Mouse (Mus musculus): ENCODE results near the gene Tm7sf2.

Gene Tm7sf2

DNA sequence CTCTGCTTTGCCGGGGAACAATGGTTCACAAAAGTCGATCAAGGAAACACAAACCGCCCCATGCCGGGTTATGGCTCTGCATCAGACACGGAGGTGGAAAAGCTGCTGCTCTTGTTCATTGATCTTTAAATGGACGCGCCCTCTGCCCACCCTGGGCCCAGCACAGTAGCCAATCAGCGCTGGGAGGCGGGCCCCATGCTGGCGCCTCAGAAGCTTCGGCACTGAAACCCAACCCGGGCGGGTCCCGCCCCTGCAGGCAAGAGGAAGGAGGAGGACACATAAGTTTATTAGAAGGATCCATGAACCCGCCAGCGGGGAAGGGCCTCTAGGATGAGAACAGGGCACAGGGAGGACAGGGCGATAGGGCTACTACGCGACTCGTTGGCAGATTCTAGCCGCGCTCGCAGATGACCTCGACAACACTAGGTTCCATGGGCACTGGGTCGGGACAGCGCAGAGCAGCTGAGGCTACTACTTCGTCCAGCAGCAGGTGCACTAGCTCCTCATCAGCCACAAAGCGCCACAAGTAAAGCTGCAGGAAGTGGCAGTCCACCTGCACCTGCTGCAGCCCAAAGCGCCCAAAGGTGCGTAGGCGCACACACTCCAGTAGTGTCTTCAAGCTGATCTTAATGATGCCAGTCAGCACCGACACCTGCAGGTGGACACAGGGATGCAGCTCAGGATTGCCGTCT lies at the start of gene Tm7sf2:
TSS of gene Tm7sf2 (minus strand) at position 650 of the 692 bp plus-strand sequence.
- DNase-seq: peak; percentile 86

DNA sequence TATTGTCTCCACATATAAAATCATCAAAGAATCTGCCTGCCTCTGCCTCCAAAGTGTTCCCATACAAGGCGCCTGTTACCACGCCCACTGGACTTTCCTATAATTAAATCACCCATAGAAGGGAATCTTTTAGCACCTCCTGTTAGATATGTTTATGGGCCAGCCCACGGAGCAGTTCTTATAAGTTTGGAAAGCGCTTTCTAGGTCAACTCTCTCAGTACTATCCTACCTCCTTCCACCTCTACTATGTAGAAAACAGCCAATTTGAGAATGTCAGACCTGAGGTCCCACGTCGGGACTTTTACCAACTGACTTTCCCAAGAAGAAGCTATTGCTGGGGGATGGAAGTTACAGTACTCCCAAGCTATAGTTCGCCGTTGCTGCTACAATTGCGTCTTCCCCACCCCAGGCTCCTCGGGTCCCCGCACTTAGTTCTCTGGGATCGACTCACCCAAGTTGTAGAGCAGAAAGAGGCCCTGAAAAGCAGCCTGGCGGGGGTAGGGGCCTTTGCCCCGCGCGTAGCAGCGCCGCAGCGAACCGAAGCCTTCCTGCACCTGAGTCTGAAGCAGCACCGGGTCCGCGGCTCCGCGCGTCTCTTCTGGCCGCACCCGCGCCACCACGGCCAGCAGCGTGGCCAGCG lies 49.3 kb upstream of the Tm7sf2 start:
- DNase-seq: no peak

DNA sequence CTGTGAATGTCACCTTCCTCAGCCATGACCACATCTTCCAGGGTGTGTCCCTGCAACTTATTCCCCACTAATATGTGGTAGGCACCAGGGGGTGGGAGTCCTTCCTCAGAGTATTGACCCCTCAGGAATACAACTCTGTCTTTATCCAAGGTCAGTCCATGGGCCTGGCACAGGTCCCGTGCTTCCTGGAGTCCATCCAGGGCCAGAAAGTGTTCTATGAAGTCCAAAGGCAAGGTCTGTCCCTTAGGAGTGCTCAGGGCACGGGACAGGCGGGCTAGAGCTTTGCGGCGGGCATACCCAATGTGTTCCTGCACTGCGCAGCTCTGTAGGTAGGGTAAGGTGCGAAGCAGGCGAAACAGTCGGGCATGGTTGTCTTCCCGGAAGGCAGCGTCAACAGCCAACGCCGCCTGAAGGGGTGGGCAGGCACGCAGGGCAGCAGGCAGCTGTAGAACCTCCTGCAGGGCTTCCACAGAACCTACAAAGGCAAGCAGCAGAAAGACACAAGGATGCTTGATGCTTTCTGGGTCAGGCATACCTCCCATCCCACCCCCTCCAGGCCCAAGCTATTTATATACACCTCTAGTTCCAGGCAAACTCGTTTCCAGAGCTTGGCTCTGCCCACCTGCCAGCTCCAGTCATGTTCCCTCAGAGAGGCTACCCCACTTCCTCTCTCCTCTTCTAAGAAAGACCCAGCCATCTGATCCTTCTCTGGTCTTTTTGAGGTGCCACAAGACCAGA lies 48.1 kb upstream of the Tm7sf2 start:
- DNase-seq: no peak

DNA sequence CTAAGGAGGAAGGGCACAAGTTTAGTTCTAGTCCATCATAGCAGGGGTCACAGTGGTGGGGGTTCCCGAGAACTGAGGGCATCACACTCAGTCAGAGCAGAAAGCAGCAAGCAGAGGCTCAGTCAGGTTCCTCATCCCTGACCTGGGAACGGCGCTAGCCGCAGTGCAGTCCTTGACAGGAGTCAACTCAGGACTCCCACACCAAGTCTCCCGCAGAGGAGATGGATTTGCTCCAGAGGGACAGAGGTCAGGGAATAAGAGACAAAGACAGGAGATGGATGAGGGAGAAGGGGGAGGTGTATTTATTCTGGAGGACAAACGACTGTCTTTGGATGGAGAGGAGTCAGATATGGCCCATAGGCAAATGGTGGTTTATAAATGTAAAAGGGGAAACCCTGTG lies 44.9 kb upstream of the Tm7sf2 start:
- DNase-seq: no peak

DNA sequence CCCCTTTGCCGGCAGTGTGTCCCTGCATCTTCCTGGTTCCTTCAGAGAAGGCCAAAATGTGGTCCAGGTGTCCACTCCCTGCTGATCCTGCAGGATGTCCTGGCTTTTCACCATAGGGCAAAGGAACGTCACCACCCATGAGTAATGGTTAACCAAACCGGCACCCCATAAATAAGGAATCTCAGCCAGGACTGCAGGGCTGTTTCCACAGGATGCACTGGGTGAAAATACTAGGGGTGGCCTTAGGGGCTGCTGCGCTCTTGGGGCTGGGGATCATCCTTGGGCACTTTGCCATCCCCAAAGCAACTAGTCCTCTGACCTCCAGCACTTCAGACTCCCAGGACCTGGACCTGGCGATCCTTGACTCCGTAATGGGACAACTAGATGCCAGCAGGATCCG lies 37.4 kb upstream of the Tm7sf2 start, which contains the start of gene Naaladl1:
TSS of gene Naaladl1 (plus strand) at position 197 of the 400 bp plus-strand sequence.
- no peak for DNase-seq

DNA sequence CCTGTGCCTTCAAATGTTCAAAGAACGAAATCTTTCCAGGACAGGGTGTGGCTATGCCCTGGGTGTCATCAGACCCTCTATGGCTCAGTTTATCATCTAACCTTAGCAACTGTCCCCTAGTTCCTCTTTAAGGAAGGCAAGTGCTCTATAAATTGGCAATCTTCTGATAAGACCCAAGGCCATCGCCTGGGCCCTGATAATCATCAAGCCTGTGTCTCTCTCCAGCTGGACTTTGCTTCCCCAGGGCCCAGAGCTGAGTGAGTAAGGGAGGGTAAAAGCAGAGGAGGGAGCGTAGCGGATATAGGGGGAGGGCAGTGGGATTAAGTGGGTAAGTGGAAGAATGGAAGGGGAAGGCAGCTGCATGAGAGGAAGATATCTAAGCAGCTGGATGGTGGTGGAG lies 36.3 kb upstream of the Tm7sf2 start:
- no peak for DNase-seq

DNA sequence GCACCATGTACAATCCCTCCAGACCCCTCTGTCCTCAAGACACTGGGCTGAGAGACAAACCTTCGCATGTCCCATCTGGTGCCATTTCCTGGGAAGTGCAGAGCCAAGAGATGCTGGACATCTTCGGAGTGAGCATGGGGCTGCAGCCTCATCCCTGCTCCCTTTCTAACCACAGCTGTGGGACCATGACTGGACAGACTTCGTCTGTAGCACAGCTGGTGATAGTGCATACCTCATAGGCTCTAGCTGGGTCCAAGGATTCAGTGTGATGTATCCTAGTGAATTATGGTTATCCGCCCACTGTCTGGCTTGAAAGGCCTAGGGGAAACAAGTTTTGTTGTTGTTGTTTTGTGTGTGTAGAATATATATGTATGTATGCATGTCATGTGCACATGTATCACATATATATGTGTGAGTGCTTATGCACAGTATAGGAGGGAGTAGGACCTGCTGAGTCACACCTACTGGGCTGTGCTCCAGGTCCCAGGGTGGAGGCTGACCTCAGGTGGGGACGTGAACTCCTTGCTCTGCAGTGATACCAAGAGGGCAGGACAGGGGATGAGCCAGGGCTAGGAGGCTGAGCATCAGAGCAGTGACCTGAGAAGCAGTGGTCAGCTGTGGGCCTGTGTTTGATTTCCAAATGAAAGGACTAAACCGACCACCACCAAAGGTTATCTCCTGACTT lies 34.1 kb upstream of the Tm7sf2 start:
- DNase-seq: no peak

DNA sequence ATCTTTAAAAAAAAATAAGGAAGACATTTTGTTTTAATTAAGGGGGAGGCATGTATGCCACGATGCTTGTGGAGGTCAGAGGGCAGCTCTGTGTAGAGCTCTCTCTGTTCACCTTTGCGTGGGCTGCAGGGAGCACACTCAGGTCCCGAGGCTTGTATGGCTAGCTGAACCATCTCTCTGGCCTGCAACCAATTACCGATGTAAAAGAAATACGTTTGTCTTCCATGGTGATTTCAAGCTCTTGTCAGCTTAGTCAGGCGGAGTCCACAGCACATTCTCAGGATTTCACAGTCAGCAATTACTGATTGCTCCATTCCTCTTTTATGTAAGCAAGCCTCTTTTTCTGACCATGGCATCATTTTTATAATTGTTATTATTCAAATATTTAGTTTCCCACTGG lies 33.0 kb upstream of the Tm7sf2 start:
- DNase-seq: no peak

DNA sequence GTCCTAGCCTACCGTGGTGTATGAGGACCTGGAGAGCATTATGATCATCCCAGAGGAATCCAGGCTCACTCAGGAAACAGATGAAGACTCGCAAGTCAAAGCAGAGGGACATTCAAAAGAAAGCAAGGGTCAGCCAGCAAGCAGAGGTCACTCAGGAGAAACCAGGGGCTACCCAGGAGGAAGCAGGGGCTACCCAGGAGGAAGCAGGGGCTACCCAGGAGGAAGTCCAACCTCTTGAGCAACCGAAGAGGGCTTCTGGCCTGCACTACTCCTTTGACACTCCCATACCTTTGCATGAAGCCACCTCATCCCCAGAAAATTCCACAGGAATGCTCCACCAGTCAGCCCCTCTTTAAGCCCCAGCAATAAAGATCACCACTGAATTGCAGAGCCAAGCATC lies 29.7 kb upstream of the Tm7sf2 start:
- DNase-seq: no peak

DNA sequence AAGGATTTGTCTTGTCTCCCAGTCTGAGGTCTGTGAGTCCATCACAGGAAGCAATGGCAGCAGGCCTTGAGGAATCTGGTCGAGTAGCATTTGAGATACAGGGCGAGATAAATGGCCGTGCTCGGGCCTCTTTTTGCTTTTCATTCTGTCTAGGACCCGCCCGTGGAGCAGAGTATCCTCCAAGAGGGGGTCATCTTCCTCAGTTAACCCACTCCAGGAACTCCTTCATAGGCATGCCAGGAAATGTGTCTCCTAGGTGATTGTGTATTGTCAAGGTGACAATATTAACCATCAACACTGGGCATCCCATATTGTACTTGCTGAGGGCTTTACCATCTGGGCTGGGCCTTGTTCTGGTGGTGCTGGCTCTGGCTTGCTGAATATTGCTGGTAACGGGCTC lies 25.9 kb upstream of the Tm7sf2 start, which contains the start of gene AC131692.1:
TSS of gene AC131692.1 (plus strand) at position 301 of the 400 bp plus-strand sequence.
- DNase-seq: no peak

DNA sequence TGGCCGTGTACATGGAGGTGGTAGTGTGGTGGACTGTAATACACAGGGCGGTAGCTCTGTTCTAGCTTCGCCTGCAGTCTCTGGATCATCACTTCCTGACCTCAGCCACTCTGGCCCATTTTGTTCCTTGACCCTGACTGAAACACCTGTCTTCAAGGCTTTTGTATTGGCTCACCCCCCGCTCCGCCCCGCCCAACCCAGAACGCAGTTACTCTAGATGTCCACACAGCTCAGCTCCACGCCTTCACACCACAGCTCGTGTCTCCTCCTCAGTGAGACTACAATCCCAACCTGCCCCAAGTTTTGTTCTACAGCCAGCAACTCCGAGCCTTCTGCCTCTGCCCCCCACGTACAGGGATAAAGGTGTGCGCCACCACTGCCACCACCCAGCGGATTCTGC lies 20.7 kb upstream of the Tm7sf2 start:
- no peak for DNase-seq

DNA sequence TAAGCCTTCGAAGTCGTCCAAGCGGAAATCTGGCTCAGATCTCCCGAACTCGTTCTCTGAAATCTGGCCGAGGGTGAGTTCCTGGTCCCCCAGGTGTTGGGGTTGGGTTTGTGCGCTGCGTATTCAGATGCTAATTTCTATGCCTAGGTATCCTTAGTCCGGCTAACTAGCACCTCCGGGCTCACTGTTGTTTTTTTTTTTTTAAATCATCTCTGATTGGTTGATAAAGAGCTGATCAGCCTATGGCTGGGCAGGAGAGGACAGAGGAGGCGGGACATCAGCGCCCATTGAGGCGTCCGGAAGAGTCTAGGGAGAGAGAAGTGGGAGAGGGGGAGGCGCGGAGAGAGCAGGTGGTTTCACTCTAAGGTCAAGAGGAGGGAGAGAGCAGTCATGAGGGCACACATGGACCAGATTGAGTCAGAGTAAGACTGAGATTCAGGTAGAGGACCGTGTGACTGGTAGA lies 17.3 kb upstream of the Tm7sf2 start:
- no peak for DNase-seq

DNA sequence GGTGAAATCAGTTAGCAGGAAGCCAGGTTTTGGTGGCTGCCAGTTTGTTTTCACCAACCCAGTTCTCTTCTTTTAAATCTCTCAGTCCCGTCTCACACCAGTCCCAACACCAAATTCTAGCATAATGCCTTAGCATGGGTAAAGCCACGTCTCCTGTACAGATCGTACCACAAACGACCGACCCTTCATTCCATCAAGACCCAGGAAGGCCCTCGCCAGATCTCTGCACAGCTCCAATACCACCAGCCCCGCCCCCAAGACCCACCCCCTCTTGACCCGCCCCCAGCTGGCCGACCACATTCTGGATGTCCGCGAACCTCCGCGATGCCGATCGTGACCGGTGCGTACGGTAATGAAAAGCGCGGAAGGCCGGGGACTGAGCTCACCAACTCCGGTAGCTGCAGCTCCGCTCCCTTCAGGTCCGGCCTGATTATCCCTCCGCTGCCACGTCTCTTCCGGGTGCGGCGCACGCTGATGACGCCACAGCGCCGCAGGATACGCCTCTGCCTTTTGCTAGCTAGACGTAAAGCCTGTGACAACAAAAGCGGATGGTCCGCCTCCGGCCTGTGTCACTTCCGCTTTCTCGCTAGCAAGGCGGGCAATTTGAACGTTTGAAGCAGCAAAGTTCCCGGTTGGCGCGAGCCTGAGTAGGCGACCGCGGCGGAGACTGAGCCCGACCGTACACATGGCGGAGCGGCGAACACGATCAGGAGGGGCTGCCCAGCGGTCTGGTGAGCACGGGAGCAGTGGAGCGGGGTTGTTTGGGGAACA lies 16.5 kb upstream of the Tm7sf2 start, which contains the start of the genes Zfpl1 and Cdca5:
TSS of gene Zfpl1 (minus strand) at position 479 of the 771 bp plus-strand sequence.
TSS of gene Cdca5 (plus strand) at position 506 of the 771 bp plus-strand sequence.
- peak; percentile 95 for DNase-seq

DNA sequence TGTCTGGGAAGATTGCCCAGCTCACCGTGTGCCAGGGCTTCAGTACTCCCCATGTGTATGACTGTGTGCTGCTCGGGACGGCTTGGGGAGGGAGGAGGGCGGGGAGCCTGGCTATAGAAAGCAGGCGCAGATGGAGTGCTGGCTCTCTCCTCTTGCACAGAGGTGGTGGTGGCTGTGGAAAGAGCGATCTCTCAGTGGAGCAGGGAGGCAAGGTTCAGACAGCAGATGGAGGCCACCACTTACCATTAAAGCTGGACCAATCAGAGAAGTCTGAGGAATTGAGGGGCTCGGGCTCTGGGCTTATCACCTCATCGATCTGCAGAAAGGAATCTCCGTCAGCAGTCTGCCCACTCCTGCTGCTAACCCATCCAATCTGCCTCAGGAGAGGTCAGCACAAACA lies 14.0 kb upstream of the Tm7sf2 start, which contains the start of gene Gm28374:
TSS of gene Gm28374 (minus strand) at position 101 of the 400 bp plus-strand sequence.
- DNase-seq: no peak

DNA sequence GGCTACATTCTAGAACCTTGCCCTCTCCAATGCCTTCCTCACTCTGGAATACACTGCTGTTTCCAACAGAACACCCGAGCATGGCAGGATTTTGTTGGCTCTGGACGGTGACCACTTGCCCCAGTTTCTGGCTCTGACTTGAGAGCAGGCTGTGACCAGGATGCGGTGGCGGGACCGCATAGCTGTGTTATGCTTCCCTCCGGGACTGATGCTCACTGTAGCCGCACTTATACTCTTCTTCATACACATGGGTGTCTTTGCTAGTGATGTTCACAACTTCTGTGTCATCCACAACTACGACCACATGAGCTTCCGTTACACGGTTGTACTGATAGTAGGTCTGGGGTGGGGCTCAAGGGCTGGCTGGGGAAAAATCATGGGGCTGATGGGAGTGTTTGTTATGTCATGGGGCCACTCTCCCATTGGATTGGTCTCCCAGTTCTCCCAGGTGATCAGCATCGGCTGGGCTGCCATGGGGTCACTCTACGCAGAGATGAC lies 11.9 kb upstream of the Tm7sf2 start, which contains the start of gene Tmem262:
TSS of gene Tmem262 (plus strand) at position 51 of the 498 bp plus-strand sequence.
- DNase-seq: no peak

DNA sequence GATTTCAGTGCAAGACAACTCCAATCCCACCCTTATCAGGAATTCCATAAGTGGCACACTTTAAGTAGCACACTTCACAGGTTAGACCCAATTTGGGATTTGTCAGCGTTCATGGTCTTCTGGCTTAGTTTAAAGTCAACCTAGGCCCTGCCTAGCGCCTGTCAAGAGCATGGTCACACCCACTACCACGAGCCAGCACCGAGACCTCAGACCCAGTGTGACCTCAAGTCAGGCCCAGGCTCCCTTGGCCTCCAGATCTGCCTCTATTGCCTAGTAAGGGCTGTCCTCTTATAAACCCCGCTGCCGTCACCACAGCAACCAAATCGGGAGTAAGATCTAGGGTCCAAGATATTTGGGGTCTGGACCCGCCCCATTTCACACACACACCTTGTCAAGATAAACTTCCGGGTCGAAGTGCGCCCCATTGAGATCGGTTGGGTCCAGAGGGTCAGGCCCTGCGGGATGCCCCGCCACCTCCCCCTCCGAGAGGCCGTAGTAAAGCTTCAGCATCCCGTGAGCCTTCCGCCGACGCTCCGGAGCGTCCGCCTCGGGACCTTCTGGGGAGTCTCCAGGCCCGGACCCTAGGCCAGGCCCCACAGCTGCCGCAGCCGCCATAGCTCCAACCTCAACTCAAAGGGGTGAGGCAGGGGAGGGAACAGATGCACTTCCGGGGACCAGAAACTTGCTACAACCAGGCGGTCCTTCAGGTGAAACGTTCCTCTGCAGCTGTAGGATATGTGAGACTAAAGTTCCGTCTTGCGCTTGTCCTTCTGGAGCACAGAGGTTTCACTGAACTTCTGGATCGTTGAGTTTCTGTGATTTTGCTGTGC lies 8.6 kb upstream of the Tm7sf2 start, which contains the start of gene Vps51:
TSS of gene Vps51 (minus strand) at position 668 of the 830 bp plus-strand sequence.
- DNase-seq: peak; percentile 86

DNA sequence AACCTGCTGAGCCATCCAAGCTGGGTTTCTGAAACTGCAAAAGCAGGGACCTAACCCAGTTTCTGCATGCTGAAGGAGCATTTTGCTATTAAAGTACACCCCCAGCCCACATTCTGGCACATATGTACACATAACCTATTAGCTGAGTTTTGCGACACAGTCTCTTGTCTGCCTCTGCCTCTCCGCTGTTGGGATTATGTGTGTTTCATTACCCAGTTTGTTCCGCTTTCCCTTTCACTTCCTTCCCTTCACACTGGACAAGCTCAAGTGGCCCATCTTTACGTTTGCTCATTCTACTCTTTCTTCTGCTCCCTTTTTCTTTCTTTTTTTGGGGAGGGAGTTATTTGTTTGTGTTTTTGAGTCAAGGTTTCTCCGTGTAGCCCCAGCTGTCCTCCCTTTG lies 5.7 kb upstream of the Tm7sf2 start:
- DNase-seq: no peak

DNA sequence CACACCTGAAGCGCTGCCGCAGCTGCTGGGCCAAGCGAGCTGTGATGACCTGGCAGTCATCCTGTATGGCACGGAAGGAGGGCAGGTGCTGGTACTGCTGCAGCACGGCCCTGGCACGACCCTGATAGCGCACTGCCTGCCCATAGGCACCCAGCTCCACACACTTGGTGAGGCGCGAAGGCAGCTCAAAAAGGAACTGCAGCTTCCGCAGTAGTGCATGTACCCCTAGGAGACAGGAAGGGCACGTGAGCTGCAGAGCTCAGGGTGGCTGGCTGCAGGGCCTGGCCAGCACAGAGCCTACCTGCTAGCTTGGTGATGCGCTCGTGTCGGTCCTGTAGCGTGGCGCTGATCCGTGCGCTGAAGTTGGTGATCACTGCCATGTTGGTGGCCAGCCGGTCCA lies 3.1 kb upstream of the Tm7sf2 start:
- DNase-seq: no peak

DNA sequence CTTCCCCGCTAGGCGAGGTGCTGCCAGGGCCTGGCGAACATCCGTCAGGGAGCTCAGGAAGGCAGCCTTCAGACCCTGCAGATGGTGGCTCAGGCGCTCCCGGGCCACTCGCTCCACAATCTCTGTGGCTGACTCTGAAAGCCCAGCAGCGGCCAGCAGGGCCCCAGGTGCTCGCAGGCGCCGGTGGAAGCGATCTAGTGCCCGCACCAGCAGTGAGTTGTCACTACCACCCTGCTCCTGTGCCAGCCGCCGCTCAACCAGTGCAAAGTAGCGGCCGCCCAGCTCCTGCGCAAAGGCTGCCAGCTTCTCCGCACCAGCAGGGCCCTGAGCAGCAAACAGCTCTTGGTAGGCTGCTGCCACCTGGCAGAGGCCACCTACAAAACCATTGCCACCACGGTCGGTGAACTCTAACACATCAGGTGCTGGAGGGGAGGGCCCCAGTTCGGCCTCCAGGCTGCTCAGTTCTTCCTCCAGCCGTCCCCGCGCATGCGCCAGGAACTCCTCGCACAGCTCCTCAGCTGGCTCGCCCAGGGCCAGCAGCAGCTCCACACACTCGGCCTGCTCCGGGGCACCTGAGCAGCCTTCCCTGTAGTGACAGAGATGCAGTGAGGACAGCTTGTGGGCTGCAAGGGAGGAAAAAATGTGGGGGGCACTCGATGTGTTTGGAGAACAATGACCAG lies 2.5 kb upstream of the Tm7sf2 start:
- no peak for DNase-seq

DNA sequence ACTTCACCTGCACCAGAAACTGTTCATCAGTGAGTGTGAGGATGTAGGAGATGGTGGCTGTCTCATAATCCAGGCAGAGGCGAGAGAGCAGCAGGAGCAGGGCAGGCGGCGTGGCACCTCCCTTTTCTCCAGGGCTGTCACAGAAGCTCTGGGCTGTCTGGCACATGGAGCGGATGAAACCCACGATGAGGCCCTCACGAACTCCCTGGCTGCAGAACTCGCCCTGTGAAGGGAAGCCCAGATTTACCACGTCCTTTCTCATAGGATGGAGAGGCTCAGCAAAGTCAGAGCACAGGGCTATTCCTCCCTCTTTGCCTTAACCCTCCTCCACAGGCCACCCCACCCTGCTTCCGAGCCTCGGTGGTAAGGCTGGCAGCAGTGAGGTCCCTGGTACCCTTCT lies 1.7 kb upstream of the Tm7sf2 start:
- no peak for DNase-seq

Measured in right cerebral cortex, postnatal 25 days (tissue).